Mouse (Mus musculus): ENCODE measurements around the gene Ift81. TPM values are rescaled to one million over a fixed set of nuclear protein-coding genes. Genes with fewer than 3 reads are reported as not detected.

Gene Ift81
- polyA plus RNA-seq, 1 experiment = 21.8 TPM

DNA sequence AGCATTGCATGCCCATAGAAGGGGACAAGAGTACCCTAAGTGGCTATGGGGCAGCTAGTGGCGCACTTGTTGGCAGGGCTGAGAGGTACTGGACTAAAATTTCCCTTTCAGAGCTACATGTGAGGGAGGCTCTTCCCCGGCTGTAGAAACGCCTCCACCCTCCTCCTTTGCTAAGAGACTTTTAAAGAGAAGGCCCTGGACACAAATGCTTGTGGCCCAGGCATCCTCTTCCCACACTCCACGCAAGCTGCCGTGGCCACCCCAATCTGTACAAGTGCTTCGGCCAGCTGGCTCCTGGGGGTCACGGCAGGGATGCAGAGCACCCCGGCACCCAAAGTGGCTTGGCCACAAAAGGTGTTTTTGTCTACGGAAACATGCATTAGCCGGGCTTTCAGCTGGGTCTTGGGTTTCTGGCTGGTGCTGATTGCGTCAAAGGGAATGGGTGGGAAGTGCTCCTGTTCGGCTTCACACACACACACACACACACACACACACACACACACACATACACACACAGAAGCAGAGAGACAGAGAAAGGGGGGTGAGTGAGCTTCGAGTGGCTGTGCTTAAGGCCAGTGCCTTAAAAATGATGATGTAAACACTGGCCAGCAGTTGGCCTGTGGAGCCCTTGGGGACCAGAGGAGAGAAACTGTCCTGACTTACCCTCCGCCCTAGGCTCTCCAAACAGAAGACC, 88.9 kb downstream of the Ift81 start:
- no peak overlapping the region for H3K4me3 ChIP-seq (ENCODE audit: insufficient read depth, low read length)
- peaks cover 10% of the 10 kb centered on the region for H3K4me1 ChIP-seq (ENCODE audit: control insufficient read depth, insufficient read depth, low read length)
- TF ChIP-seq CTCF (IDR thresholded peaks at IDR 0.05; ENCODE audit: extremely low read depth, insufficient read depth, low read length) = no peak
- no peak for TF ChIP-seq POLR2A (IDR thresholded peaks at IDR 0.05; ENCODE audit: extremely low read depth, insufficient read depth, low read length)
- H3K27ac ChIP-seq (ENCODE audit: insufficient read depth, low read length) = peak overlapping the region; percentile 70

- no peak overlapping the region for H3K4me3 ChIP-seq (ENCODE audit: insufficient read depth, low read length)
- peaks cover 10% of the 10 kb centered on the region for H3K4me1 ChIP-seq (ENCODE audit: control insufficient read depth, insufficient read depth, low read length)
- no peak for TF ChIP-seq CTCF (IDR thresholded peaks at IDR 0.05; ENCODE audit: extremely low read depth, insufficient read depth, low read length)
- TF ChIP-seq POLR2A (IDR thresholded peaks at IDR 0.05; ENCODE audit: extremely low read depth, insufficient read depth, low read length) = no peak
- H3K27ac ChIP-seq (ENCODE audit: insufficient read depth, low read length) = no peak overlapping the region
Measured at GRCm38 (mm10) chr5:122524854-122525237, 89.5 kb downstream of the Ift81 start.

GRCm38 (mm10) chr5:122524244-122524643, 90.1 kb downstream of the Ift81 start:
- no peak overlapping the region for H3K27ac ChIP-seq (ENCODE audit: insufficient read depth, low read length)
- no peak overlapping the region for H3K4me3 ChIP-seq (ENCODE audit: insufficient read depth, low read length)
- TF ChIP-seq POLR2A (IDR thresholded peaks at IDR 0.05; ENCODE audit: extremely low read depth, insufficient read depth, low read length) (no peak), CTCF (IDR thresholded peaks at IDR 0.05; ENCODE audit: extremely low read depth, insufficient read depth, low read length) (no peak)
- peaks cover 8% of the 10 kb centered on the region for H3K4me1 ChIP-seq (ENCODE audit: control insufficient read depth, insufficient read depth, low read length)

- H3K27ac ChIP-seq (ENCODE audit: insufficient read depth, low read length) = no peak overlapping the region
- H3K4me1 ChIP-seq (ENCODE audit: control insufficient read depth, insufficient read depth, low read length) = peaks cover 4% of the 10 kb centered on the region
- TF ChIP-seq POLR2A (IDR thresholded peaks at IDR 0.05; ENCODE audit: extremely low read depth, insufficient read depth, low read length) = no peak
- TF ChIP-seq CTCF (IDR thresholded peaks at IDR 0.05; ENCODE audit: extremely low read depth, insufficient read depth, low read length) = no peak
- H3K4me3 ChIP-seq (ENCODE audit: insufficient read depth, low read length) = no peak overlapping the region
Measured at GRCm38 (mm10) chr5:122521130-122521473, 93.2 kb downstream of the Ift81 start.

GRCm38 (mm10) chr5:122520254-122521129, 93.8 kb downstream of the Ift81 start:
- Histone ChIP-seq H3K4me3 (ENCODE audit: insufficient read depth, low read length) (no peak overlapping the region), H3K27ac (ENCODE audit: insufficient read depth, low read length) (no peak overlapping the region), H3K4me1 (ENCODE audit: control insufficient read depth, insufficient read depth, low read length) (peaks cover 4% of the 10 kb centered on the region)
- TF ChIP-seq CTCF (IDR thresholded peaks at IDR 0.05; ENCODE audit: extremely low read depth, insufficient read depth, low read length) (no peak), POLR2A (IDR thresholded peaks at IDR 0.05; ENCODE audit: extremely low read depth, insufficient read depth, low read length) (no peak)

GRCm38 (mm10) chr5:122519043-122519660, 95.2 kb downstream of the Ift81 start:
- TF ChIP-seq CTCF (IDR thresholded peaks at IDR 0.05; ENCODE audit: extremely low read depth, insufficient read depth, low read length) (no peak), POLR2A (IDR thresholded peaks at IDR 0.05; ENCODE audit: extremely low read depth, insufficient read depth, low read length) (no peak)
- H3K4me3 ChIP-seq (ENCODE audit: insufficient read depth, low read length) = no peak overlapping the region
- no peaks in the 10 kb centered on the region; the same call in 1 of the 2 replicates for H3K4me1 ChIP-seq (ENCODE audit: control insufficient read depth, insufficient read depth, low read length)
- no peak overlapping the region for H3K27ac ChIP-seq (ENCODE audit: insufficient read depth, low read length)

DNA sequence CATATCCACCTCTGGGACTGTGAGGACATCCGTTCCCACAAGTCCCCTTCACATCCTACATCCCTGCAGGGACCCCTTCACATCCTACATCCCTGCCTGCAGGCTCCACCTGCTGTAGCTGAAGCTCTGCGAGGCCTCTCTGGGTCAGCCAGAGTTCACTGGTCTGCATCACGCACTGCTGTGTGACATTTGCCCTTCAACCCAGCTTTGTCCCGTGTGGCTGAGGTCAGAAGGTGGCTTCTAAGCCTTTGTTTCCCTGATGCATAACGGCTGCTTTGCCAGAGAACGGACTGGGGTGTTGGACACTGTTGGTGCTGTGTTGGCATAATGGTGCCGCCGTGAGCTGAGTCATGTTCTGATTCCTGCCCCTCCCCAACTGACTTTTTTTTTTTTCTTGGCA, 96.1 kb downstream of the Ift81 start:
- no peaks in the 10 kb centered on the region; the same call in 1 of the 2 replicates for H3K4me1 ChIP-seq (ENCODE audit: control insufficient read depth, insufficient read depth, low read length)
- no peak for TF ChIP-seq POLR2A (IDR thresholded peaks at IDR 0.05; ENCODE audit: extremely low read depth, insufficient read depth, low read length)
- no peak for TF ChIP-seq CTCF (IDR thresholded peaks at IDR 0.05; ENCODE audit: extremely low read depth, insufficient read depth, low read length)
- H3K27ac ChIP-seq (ENCODE audit: insufficient read depth, low read length) = no peak overlapping the region
- no peak overlapping the region for H3K4me3 ChIP-seq (ENCODE audit: insufficient read depth, low read length)

DNA sequence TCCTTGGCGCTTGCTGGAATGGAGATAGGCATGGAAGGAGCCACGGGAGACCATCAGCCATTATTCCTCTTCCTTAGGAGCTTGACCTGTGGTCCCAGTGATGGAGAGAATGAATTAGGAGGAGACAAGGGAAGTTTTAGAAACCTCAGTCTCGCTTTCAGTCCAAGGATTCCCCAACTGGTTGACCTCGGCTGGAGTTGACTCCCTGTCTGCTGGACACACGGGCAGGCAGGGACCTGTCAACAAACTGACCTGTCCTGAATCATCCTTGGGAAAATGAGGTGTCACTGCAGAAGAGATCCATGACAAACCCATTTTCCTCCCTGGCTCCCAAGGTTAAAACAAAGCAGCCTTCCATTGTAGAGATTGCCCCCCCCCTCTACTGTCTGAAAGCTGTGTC, 97.4 kb downstream of the Ift81 start:
- no peak overlapping the region for H3K27ac ChIP-seq (ENCODE audit: insufficient read depth, low read length)
- TF ChIP-seq POLR2A (IDR thresholded peaks at IDR 0.05; ENCODE audit: extremely low read depth, insufficient read depth, low read length) (no peak), CTCF (IDR thresholded peaks at IDR 0.05; ENCODE audit: extremely low read depth, insufficient read depth, low read length) (no peak)
- no peak overlapping the region for H3K4me3 ChIP-seq (ENCODE audit: insufficient read depth, low read length)
- H3K4me1 ChIP-seq (ENCODE audit: control insufficient read depth, insufficient read depth, low read length) = no peaks in the 10 kb centered on the region; the same call in 1 of the 2 replicates

GRCm38 (mm10) chr5:122516029-122516730, 98.1 kb downstream of the Ift81 start:
- H3K4me3 ChIP-seq (ENCODE audit: insufficient read depth, low read length) = no peak overlapping the region
- H3K27ac ChIP-seq (ENCODE audit: insufficient read depth, low read length) = no peak overlapping the region
- TF ChIP-seq POLR2A (IDR thresholded peaks at IDR 0.05; ENCODE audit: extremely low read depth, insufficient read depth, low read length) (no peak), CTCF (IDR thresholded peaks at IDR 0.05; ENCODE audit: extremely low read depth, insufficient read depth, low read length) (no peak)
- no peaks in the 10 kb centered on the region; the same call in none of the 2 replicates for H3K4me1 ChIP-seq (ENCODE audit: control insufficient read depth, insufficient read depth, low read length)
